Mouse (Mus musculus): Measurements from ENCODE around the gene Calm3. TPM values are rescaled to one million over a fixed set of nuclear protein-coding genes. Genes with fewer than 3 reads are reported as not detected.

Gene Calm3
- total and polyA plus RNA-seq, 3 experiments, result 294 to 623 (median 326) TPM

DNA sequence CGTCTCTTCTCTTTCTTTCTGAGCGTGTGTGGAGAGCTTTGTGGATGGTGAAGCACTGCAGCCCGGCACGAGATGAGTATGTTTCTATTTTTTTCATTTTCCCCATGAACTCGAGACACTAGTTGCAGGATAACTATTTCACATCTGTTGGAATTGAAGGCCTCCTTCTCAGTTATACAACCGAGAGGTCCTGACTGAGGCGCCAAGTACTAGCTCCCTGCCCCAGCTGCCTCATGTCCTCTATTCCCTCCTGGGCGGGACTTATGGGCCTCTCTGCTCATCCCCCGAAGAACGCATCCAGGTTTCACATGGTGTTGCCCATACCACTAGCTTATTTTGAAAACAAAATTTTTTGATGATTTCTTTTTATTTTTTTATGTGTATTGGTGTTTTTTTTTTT, 28.4 kb downstream of the Calm3 start:
- Histone ChIP-seq H3K9me3 (replicated peaks; ENCODE audit: low read length) (no peaks in the 10 kb centered on the region), H3K27me3 (replicated peaks) (peaks cover 6% of the 10 kb centered on the region), H3K79me2 (replicated peaks; ENCODE audit: control insufficient read depth, extremely low read depth, insufficient read depth, poor library complexity, severe bottlenecking) (no peaks in the 10 kb centered on the region), H3K9ac (ENCODE audit: insufficient read depth, low read depth) (0 out of 2 replicates have a peak overlapping the region, but pooled peaks have one; percentile 2), H3K27ac (ENCODE audit: insufficient read depth, low read depth) (no peak overlapping the region), H3K4me2 (ENCODE audit: insufficient read depth, low read depth, poor library complexity, severe bottlenecking) (peak overlapping the region; percentile 55), H3K36me3 (replicated peaks in 1 of 2; ENCODE audit: control insufficient read depth in 1 of 2, insufficient read depth in 1 of 2, low read length in 1 of 2) (no peaks in the 10 kb centered on the region), H3K4me1 (ENCODE audit: control insufficient read depth in 1 of 2, insufficient read depth in 2 of 2) (peaks cover 19 to 54% of the 10 kb centered on the region in 2 experiments), H3K4me3 (replicated peaks in 1 of 3; ENCODE audit: low read depth in 2 of 3, low read length in 2 of 3, poor library complexity in 1 of 3) (peak overlapping the region in 2 of 3 experiments; percentile 32 to 51)
- in situ Hi-C loops (cut with MboI; ENCODE audit: low pct_ligation_motif_present, low pct_unique_long_range_greater_than_20kb, low sequenced_read_pairs), result no loop called here
- dilution Hi-C loops (cut with MboI; ENCODE audit: extremely low pct_ligation_motif_present, extremely low pct_unique_long_range_greater_than_20kb, low sequenced_read_pairs), result no loop called here
- TF ChIP-seq JUN (IDR thresholded peaks at IDR 0.05; ENCODE audit: insufficient read depth, low read depth, low read length), result no peak
- 0 out of 2 replicates have a peak, but pooled peaks have one; percentile 17 for TF ChIP-seq CHD2 (IDR thresholded peaks at IDR 0.05; ENCODE audit: low read length)
- no peak for TF ChIP-seq NELFE (IDR thresholded peaks at IDR 0.05; ENCODE audit: low read depth, low read length)
- TF ChIP-seq BHLHE40 (IDR thresholded peaks at IDR 0.05; ENCODE audit: low read depth, low read length), result 0 out of 2 replicates have a peak, but pooled peaks have one; percentile 6
- no peak for DNase-seq (ENCODE audit: extremely low read depth)

DNA sequence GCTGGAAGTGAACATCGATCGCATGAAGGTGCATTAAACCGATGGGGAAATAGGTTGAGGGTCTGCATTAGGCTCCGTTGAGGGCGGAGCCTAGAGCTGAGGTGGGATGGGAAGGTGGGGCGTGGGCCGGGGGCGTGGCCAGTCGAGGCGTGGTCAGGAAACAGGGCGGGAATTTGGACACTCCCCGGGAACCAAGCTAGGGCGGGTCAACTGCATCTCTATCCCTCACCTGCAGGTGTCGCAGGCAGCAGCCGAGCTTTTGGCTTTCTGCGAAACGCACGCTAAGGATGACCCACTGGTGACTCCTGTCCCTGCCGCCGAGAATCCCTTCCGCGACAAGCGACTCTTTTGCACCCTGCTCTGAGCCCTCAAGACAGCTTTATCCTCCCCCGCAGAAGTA, 28.9 kb downstream of the Calm3 start:
- H3K27ac ChIP-seq (ENCODE audit: insufficient read depth, low read depth), result no peak overlapping the region
- H3K36me3 ChIP-seq (replicated peaks in 1 of 2; ENCODE audit: control insufficient read depth in 1 of 2, insufficient read depth in 1 of 2, low read length in 1 of 2), result no peaks in the 10 kb centered on the region
- in situ Hi-C loops (cut with MboI; ENCODE audit: low pct_ligation_motif_present, low pct_unique_long_range_greater_than_20kb, low sequenced_read_pairs), result no loop called here
- H3K27me3 ChIP-seq (replicated peaks), result peaks cover 6% of the 10 kb centered on the region
- H3K4me2 ChIP-seq (ENCODE audit: insufficient read depth, low read depth, poor library complexity, severe bottlenecking), result peak overlapping the region; percentile 55
- DNase-seq (ENCODE audit: extremely low read depth), result peak; percentile 74
- peaks cover 15 to 48% of the 10 kb centered on the region in 2 experiments for H3K4me1 ChIP-seq (ENCODE audit: control insufficient read depth in 1 of 2, insufficient read depth in 2 of 2)
- H3K9ac ChIP-seq (ENCODE audit: insufficient read depth, low read depth), result 0 out of 2 replicates have a peak overlapping the region, but pooled peaks have one; percentile 2
- no peaks in the 10 kb centered on the region for H3K9me3 ChIP-seq (replicated peaks; ENCODE audit: low read length)
- peak overlapping the region in 2 of 3 experiments; percentile 32 to 51 for H3K4me3 ChIP-seq (replicated peaks in 1 of 3; ENCODE audit: low read depth in 2 of 3, low read length in 2 of 3, poor library complexity in 1 of 3)
- dilution Hi-C loops (cut with MboI; ENCODE audit: extremely low pct_ligation_motif_present, extremely low pct_unique_long_range_greater_than_20kb, low sequenced_read_pairs), result no loop called here
- no peaks in the 10 kb centered on the region for H3K79me2 ChIP-seq (replicated peaks; ENCODE audit: control insufficient read depth, extremely low read depth, insufficient read depth, poor library complexity, severe bottlenecking)
- TF ChIP-seq MAZ (IDR thresholded peaks at IDR 0.05; ENCODE audit: low read depth, low read length) (no peak), MAFK (IDR thresholded peaks at IDR 0.05; ENCODE audit: insufficient replicate concordance, low read length) (no peak), ELF1 (IDR thresholded peaks at IDR 0.05; ENCODE audit: low read depth, low read length) (no peak), EP300 (IDR thresholded peaks at IDR 0.05; ENCODE audit: low read length) (no peak), PAX5 (IDR thresholded peaks at IDR 0.05; ENCODE audit: low read length) (no peak), TCF12 (IDR thresholded peaks at IDR 0.05; ENCODE audit: low read depth, low read length) (0 out of 2 replicates have a peak, but pooled peaks have one; percentile 11), RAD21 (IDR thresholded peaks at IDR 0.05; ENCODE audit: low read depth, low read length) (peak; percentile 56), CTCF (conservative IDR thresholded peaks at IDR 0.05 in 1 of 2, IDR thresholded peaks at IDR 0.05 in 1 of 2; ENCODE audit: low read depth in 2 of 2, low read length in 2 of 2) (peak; percentile 53 to 92), USF2 (conservative IDR thresholded peaks at IDR 0.05; ENCODE audit: low read depth, low read length) (no peak), NELFE (IDR thresholded peaks at IDR 0.05; ENCODE audit: low read depth, low read length) (no peak; the same call in 1 of the 2 replicates), ZNF384 (IDR thresholded peaks at IDR 0.05; ENCODE audit: low read depth, low read length) (no peak), MAX (IDR thresholded peaks at IDR 0.05; ENCODE audit: low read length) (no peak), ZMIZ1 (IDR thresholded peaks at IDR 0.05; ENCODE audit: low read depth, low read length) (no peak), KAT2A (IDR thresholded peaks at IDR 0.05; ENCODE audit: insufficient replicate concordance, low read length) (no peak), UBTF (IDR thresholded peaks at IDR 0.05; ENCODE audit: low read depth, low read length) (no peak), USF1 (IDR thresholded peaks at IDR 0.05; ENCODE audit: low read depth, low read length) (no peak), SMC3 (IDR thresholded peaks at IDR 0.05; ENCODE audit: low read depth, low read length) (peak; percentile 93), GABPA (IDR thresholded peaks at IDR 0.05; ENCODE audit: insufficient replicate concordance, low read depth, low read length) (no peak), JUND (conservative IDR thresholded peaks at IDR 0.05; ENCODE audit: low read depth, low read length) (no peak), ZKSCAN1 (IDR thresholded peaks at IDR 0.05; ENCODE audit: borderline replicate concordance, low read depth, low read length) (no peak), POLR2A (IDR thresholded peaks at IDR 0.05; ENCODE audit: low read depth, low read length) (peak; percentile 49; the same call in 1 of the 2 replicates), MYC (IDR thresholded peaks at IDR 0.05; ENCODE audit: low read depth, low read length) (no peak), RCOR1 (conservative IDR thresholded peaks at IDR 0.05; ENCODE audit: low read depth, low read length) (no peak), JUN (IDR thresholded peaks at IDR 0.05; ENCODE audit: insufficient read depth, low read depth, low read length) (no peak), CHD2 (IDR thresholded peaks at IDR 0.05; ENCODE audit: low read length) (no peak), NRF1 (IDR thresholded peaks at IDR 0.05; ENCODE audit: low read depth, low read length) (no peak), ZC3H11A (IDR thresholded peaks at IDR 0.05; ENCODE audit: low read depth, low read length) (no peak), IRF4 (IDR thresholded peaks at IDR 0.05; ENCODE audit: low read depth, low read length) (peak; percentile 23; the same call in 1 of the 2 replicates), MEF2A (IDR thresholded peaks at IDR 0.05; ENCODE audit: borderline replicate concordance, low read depth, low read length) (peak; percentile 31; the same call in 1 of the 2 replicates), SIN3A (IDR thresholded peaks at IDR 0.05; ENCODE audit: low read length) (no peak), E2F4 (IDR thresholded peaks at IDR 0.05; ENCODE audit: insufficient replicate concordance, low read depth, low read length) (0 out of 2 replicates have a peak, but pooled peaks have one; percentile 84), MXI1 (IDR thresholded peaks at IDR 0.05; ENCODE audit: low read depth, low read length) (no peak)

All from CH12.LX (cell line).